Mouse (Mus musculus): ENCODE data around the gene Klhl2.

The Klhl2 gene

GRCm38 (mm10) chr8:64692651-64693201, 157.1 kb downstream of the Klhl2 start, which contains the start of gene Cpe:
Gene Cpe, minus strand, starts transcription at chr8:64693054.
- DNase-seq (ENCODE audit: low read depth, low spot score), result peak; percentile 90

GRCm38 (mm10) chr8:64691591-64692401, 158.0 kb downstream of the Klhl2 start:
- DNase-seq (ENCODE audit: low read depth, low spot score), result no peak

- DNase-seq (ENCODE audit: low read depth, low spot score), result no peak
Observed at GRCm38 (mm10) chr8:64690845-64691244, 159.0 kb downstream of the Klhl2 start.

- no peak for DNase-seq (ENCODE audit: low read depth, low spot score)
Observed at GRCm38 (mm10) chr8:64690306-64690705, 159.5 kb downstream of the Klhl2 start.

Data from ES-CJ7 (cell line).